Mouse (Mus musculus) myocyte (in vitro differentiated cells): Measurements from ENCODE around the gene Zbtb21.

Experiments
- MAX ChIP-seq: IDR thresholded peaks from one replicate; pipeline ENCODE4 v1.6.1; 2011; ENCODE audit warnings: low read depth, mild to moderate bottlenecking, control low read depth
- POLR2A ChIP-seq: IDR thresholded peaks from one replicate; pipeline ENCODE4 v1.6.1; 2011; ENCODE audit warnings: low read depth, mild to moderate bottlenecking, control low read depth, moderate library complexity; ENCODE audit not compliant: insufficient read length

DNA sequence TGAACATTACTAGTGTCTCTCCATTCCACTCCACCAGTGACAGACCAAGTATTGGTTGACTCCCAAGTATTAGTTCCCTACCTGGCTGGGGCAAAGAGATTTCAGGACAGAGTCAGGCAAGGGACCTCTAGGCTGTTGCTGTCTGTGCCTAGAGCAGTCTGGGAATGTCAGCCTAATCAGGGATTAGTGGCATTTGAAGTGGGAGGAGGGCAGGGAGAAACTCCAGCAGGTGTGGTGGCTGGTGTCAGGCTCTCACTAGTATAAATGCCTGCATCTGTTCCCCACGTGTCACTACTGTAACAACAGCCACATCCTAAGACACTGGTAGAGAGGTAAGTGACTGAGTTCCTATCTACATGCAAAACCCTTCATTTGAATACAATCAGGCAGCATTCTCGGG is 42.6 kb downstream of the Zbtb21 start:
- TF ChIP-seq POLR2A, result no peak
- TF ChIP-seq MAX, result no peak
